Mouse (Mus musculus): ENCODE results near the gene Tmcc3.

GRCm38 (mm10) chr10:94304064-94304657 is 7.6 kb upstream of the Tmcc3 start:
- TF ChIP-seq CTCF (IDR thresholded peaks at IDR 0.05) (no peak), EP300 (IDR thresholded peaks at IDR 0.05) (no peak)
